Mouse (Mus musculus) small intestine, adult 2 months (tissue): Measurements from ENCODE around the gene Bbs2.

Experiments used
- CTCF ChIP-seq: fragments of 200-500 bp; IDR thresholded peaks from 2 replicates; pipeline ENCODE4 v1.5.1; 2012; ENCODE audit warnings: low read depth, mild to moderate bottlenecking, control low read depth, inconsistent platforms, low read length, moderate library complexity, mixed read lengths; ENCODE audit not compliant: insufficient replicate concordance, insufficient read length; ENCODE audit errors: extremely low read depth
- POLR2A ChIP-seq: fragments of 200-500 bp; IDR thresholded peaks from 2 replicates; pipeline ENCODE4 v1.6.1; 2012; ENCODE audit warnings: low read depth, mild to moderate bottlenecking, control low read depth, inconsistent platforms, low read length, moderate library complexity

GRCm38 (mm10) chr8:94136192-94136591 is 37.5 kb upstream of the Bbs2 start:
- TF ChIP-seq CTCF, result no peak
- no peak for TF ChIP-seq POLR2A
